Mouse (Mus musculus) embryo, embryonic 10 days (tissue): Measurements from ENCODE around the gene P3h1.
A peak's percentile ranks its signal among the peaks of the same experiment; 100 is the strongest.

Experiments
- DNase-seq: peaks from one replicate; pipeline ENCODE4 v3.0.0-alpha.2; 2015; ENCODE audit warnings: low spot score

P3h1 gene

DNA sequence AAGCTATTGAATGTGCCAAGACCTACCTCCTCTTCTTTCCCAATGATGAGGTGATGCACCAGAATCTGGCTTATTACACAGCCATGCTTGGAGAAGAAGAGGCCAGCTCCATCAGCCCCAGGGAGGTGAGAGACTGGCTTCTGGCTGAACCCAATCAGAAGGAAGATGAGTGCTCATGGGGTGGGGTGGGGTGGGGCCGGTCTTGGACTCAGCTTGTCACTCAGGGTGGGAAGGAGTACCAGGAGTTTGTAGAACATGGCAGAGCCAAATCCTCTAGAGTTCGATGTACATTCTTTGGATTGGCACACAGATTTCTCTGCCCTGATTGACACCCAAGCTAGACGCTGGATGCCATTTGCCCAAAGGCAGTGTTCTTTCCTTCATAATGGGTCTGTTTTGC is 5.9 kb downstream of the P3h1 start:
- DNase-seq = no peak

DNA sequence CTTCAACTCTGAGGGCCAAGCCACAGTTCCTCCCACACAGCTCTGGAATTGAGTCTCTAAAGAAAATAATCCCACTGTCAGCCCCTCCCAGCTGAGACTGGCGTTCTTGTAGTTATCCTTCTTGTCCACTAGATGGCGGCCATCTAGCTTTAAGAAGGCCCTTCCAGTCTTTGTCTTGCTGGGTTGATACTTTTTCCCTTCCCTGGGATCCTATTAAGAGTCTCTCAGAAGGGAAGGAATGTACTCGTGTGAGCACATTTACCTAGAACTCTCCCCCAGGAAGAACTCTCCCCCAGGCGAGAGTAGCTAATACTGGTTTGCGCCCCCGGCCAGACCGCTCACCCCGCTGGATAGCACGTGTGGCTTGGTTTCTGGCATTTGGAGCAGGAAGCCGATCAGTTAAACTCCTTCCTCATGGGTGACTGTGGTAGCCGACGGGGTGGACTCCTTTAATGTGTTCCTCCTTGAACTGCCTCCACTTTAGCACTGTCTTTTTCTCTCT is 6.5 kb downstream of the P3h1 start:
- DNase-seq = peak; percentile 87

DNA sequence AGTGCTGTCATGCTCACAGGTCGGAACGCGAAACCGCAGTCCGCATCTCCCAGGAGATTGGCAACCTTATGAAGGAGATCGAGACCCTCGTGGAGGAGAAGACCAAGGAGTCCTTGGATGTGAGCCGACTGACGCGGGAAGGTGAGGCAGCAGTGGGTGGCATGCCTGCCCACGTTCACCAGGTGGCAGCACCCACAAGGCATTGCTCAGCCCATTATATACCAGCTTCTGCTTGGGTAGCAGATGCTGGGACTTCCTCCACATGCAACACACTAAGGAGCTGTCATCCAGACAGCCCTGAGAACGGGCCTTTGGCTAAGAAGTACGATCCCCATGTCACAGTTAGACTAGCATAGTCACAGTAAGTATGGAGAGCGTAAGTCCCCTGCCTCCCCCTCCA is 8.9 kb downstream of the P3h1 start:
- DNase-seq = no peak

DNA sequence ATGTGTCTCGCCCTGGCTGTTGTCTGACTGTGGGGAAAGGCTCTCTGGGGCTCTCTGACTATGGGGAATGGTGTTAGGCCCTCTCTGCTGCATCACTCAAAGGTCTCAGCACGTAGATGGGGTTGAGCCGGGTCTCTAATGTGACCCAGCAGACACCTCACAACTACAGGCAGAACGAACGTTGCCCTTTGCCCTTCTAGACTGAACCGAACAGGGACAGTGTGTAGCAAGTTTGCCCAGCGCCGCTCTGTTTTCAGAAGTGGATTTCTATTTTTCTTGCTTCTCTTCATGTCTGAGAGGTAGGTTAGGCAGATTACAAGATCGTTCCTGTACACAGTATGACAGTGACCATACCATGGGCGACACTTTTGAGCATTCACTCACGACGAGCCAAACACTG is 9.9 kb downstream of the P3h1 start:
- no peak for DNase-seq

DNA sequence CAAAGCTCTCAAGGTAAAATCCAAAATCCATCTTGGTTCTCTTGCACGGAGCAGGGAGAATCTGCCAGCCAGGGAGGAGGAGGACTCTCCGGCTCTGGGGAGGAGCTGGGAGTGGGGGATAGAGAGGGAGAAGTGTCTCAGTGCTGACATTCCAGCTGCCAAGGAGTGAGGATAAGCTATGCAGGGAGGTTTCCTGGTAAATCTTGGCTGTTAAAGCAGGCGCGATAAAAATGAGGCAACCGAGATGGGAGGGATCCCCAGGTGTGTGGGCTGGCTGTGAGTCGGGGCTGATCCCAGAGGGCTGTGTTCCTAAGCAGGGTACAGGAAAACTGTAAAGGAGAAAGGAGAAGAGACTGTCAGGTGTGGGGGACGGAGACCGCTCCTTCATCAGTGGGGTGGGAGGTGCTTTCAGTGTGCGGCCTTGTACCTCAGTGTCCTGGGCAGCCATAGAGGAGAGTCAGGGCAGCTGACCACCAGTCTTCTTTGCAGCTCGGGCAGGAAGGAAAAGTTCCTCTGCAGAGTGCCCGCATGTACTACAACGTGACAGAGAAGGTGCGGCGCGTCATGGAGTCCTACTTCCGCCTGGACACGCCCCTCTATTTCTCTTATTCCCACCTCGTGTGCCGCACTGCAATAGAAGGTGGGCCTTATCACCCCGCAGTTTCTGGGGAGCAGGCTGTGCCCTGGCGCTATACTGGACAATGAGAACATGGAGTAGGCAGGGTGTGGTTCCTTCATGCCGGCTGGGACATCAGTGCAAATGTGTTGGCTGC is 11.9 kb downstream of the P3h1 start:
- DNase-seq = no peak

DNA sequence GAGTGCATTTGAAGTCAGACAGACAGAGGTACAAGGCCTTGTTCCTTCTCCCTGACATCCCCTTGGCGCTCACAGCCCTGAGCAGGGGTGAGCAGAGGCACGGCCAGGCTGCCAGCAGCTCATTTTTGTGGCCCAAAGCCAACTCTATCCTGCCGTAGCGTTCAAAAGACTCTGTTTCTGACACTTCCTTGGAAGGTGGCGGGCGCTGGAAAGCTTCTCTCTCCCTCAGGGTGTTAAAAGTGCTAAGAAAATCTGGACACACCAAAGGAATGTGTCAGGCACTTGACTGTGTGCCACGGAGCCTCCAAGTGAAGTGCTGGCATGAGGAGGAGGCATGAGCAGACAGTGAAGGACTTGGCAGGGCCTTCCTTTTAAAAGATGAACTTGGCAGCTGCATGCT is 12.8 kb downstream of the P3h1 start:
- no peak for DNase-seq

DNA sequence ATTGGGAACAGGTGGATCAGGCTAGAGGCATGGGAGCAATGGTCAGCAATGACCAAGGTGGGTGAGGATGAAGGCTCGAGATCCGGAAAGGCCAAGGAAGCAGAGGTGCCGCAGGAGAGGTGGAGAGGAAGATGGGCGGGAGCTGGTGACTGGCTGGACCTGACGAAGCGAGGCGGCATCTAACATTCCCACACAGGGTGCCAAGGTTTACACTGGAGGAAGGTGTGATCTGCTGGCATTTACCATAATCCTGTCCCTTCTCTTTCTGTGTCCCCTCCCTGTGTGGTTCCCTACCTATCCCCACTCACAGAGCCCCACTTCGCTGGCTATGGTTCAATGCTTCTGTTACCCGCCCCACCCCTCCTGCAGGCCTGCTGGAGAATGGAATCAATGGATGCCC is 13.2 kb downstream of the P3h1 start:
- DNase-seq = no peak

DNA sequence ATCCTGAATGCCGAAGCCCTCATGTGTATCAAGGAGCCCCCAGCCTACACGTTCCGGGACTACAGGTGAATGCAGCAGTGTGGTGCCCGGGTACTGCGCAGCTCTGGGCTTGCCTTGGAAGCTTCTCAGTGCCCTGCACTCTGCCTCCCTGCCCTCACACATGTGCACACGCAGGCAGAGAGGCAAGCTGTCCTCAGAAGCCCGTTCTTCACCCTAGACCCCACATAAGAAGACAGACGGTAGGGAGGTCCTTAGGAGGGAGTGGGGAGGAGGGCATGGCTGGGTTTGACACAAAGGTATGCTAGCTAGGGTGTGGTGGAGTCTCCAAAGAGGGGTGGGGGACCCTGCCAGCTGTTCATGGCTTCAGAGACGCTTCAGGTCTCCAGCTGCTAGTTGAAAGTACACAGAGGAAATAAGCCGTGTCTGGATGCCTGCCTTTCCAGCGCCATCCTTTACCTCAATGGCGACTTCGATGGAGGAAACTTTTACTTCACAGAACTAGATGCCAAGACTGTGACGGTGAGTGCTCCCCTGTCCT is 14.0 kb downstream of the P3h1 start:
- DNase-seq = no peak

DNA sequence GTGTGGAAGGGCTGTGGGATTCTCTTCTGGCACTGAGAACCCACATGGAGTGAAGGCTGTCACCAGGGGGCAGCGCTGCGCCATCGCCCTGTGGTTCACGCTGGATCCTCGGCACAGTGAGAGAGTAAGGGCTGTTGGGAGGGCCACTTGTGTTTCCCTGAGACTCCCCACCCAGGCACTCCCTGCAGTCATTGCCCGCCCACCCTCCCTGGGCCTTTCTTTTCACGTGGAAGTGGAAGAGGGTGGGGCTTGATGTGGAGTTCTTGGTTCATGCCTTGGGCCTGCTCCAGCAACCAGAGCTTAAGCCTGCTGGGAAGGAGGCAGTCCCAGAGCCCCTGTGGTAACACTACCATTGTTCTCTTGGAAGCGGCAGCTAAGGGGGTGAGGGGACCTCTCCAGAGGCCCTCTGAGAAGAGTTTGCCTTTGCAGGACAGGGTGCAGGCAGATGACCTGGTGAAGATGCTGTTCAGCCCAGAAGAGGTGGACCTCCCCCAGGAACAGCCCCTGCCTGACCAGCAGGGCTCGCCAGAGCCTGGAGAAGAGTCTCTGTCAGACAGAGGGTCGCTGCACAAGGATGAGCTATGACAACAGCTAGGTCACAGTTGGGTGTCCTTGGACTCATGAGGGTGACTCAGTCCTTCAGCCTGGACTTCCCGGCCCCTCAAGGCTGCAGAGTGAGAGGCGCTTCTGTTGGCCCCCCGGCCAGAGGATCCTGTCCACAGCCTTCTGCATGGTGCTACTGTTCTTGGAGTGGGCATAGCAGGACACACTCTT is 14.9 kb downstream of the P3h1 start:
- DNase-seq = peak; percentile 86

DNA sequence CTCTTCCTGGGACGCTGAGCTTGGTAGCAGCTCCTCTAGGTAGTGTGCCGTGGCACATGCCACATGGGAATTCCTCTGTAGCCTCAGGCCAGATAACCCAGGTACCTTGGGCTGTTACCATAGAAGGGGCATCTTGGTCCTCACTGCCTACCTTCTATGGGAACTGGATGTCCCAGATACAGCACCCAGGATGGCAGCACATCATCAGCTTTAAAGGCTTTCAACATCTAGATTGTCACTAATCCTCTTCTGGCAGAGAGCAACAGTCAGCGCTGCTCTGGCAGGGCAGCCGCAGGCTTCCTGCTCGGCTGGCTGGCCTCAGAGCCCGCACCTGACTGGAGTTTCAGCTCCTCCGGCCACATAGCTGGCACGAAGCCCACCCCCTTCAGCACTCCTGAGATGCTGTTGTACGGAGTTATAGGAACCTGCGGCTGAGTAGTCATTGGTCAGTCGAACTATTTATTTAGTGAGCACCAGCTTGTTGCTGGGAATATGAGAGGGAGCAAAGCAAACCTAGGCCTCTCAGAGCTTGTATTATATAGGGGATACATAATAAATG is 15.8 kb downstream of the P3h1 start:
- no peak for DNase-seq

DNA sequence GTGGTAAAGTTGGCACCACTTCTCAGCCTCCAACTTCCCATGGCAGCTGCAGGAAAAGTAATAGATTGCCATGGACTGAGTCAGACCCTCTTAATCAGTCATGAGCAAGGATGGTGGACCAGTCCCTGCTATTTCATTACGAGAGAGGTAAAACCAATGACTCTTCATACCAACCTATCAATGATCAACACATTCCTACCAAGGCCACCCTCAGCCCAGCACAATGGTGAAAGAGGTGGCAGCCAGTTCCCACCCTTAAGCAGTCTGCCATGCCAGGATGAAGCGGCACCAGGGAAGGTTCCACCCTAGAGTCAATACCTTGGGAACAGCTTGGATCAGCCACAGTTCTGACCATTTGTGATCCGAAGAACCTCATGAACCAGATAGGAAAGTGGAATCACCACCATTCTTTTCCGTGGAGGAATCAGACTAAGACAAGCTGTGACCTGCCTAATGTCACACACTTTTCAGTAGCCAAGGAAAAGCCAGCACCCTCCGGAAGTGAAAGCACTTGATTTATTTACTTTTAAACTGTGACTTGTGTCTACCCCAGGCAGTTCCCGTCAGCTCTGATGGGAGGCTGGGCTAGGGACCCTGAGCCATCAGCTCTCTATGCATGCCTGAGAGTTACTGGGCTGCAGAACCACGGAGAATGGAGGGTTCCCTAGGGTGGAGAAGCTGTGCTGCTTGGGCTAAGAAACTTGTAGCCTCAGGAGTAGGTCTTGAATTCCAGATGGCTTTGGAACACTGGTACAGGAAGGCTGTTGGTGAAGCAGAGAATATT is 19.5 kb downstream of the P3h1 start:
- DNase-seq = no peak

DNA sequence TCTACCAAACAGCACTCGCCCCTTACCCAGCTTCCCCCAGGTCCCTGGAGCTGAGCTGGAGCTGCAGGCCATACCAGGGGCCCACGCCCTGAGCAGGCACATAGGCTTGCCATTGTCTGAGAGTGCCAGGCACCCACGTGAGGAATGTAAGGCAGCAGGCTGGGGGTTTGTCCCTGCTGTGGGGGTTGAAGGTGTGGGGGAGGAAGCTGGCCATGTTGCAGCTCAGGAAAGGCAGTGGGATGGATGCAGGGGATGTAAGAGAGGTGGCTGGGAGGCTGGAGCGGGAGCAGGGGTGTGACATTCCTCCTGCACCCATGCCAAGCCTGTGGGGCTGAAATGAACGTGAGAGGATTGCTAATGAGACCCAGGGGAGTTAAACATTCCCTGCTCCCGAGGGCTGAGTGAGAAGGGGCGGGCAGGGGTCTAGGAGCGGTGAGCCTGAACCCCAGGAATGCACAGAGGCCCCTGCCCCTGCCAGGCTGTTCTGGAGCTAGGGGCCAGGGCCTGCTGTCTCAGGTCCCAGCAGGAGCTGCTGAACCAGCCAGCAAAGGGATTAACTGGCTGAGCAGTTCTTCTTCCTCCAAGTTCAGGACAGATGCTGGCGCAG is 21.4 kb downstream of the P3h1 start:
- no peak for DNase-seq

DNA sequence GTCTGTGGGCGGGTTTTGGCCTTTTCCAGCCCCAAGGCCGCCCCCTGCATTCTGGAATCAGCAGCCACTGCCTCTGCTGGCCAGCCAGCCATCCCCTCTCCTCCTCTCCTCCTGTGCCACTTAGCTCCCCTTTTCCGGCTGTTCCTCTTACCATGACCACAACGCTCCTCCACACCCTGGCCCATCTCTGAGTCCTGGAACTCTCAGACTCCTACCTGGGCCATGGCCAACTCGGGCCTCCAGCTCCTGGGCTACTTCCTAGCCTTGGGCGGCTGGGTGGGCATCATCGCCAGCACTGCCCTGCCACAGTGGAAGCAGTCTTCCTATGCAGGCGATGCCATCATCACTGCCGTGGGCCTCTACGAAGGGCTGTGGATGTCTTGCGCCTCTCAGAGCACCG is 22.6 kb downstream of the P3h1 start, which contains the start of gene Cldn19:
Cldn19 (plus strand) TSS at position 64 of the 400 bp plus-strand sequence.
- DNase-seq = no peak

DNA sequence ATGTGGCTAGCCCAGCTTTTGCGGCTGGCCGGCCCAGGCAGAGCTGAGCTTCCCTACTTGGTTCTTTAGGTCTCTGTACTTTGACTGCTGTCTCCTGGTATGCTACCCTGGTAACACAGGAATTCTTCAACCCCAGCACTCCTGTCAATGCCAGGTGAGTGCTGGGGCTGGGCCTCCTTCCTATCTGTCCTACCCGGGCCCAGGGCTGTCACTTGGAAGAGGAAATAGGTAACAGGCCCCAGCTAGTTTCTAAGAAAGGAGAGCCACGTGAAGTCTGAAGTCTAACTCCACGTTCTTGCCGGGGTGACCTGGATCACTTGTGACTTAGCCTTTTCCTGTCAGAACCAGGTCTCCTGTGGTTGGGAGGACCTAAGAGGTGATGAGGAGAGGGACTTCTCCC is 24.4 kb downstream of the P3h1 start:
- no peak for DNase-seq

DNA sequence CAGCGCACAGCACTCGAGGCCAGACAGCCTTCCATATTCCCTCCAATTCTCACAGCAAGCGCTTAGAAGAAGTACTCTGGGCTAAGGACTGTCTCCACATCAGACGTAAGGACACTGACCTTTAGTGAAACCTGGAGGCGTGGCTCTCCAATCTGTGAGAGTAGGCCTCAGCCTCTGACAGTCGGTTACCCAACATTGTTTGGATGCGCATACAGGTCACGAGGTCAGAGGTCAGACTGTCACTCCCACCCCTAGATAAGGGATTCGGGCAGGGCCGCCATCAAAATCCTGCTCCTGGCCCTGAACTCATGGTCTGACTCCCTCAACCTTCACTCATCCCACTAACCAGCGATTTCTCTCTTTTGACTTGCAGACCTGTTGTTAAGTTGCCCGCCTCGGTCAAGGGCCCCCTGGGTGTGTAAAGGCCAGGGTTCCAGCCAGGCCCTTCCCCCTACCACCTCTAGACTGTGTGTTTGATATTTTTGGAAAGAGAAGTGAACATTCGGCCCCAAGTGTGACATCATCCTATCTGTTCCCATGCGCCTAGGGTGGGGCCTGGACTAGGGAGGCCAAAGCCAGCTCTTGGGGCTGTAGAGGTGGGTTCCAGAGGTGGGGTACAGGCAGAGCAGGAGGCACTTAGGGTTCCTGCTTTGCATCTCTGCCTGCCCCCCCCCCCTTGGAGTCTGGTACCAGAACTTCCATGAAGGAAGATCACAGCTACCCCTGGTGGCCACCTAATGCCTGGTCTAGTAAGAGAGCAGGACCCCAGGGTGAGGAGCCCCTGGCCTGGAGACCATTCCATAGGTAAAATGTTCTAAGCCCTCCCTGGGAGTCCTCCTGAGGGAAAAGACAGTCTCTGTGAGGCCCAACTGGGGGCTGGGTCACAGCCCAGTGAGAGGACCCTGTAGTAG is 26.9 kb downstream of the P3h1 start:
- no peak for DNase-seq

DNA sequence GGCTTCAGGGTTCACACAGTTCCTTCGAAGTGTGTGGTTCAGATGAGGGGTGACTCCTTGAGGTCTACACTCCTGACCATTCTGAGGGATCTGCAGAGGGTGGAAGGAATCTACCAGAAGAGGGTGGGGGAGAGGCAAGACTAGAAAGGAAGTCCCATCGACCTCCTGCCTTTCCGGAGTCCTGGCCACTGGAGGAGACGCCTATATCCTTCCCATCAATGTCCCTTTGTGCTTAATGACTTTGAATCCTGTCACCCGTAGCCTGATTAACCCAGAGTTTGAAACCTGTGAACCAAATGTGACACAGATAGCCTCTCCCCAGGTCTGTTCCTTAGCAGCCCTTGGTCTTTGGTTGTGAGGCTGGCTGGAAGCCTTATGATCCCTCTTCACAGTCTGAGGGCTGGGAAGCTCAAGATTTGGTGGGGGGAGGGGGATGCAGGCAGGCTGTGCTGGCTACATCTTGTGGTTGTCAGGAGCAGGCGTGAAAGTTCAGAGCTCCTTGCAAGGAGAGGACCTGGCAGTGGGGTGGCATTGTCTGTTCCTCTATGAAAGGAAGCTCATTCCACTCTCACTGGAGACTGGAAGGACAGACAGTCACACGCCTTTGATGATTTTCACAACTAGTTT is 28.5 kb downstream of the P3h1 start:
- DNase-seq = no peak

DNA sequence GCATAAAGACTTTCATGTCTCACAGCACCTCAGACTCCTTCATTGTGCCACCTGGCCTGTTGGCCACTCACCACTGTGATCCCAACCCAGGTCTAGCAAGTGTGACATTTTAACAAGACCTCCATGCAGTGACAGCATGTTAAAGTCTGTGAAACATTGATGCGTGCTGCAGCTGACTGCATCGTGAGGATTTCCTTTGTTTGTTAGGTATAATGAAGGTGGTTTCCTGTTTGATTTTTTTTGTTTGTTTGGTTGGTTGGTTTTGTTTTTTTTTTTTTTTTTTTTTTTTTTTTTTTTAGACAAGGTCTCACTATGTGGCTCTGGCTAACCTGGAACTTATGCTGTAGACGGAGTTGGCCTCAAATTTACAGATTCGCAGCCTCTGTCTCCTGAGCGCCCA is 29.8 kb downstream of the P3h1 start:
- no peak for DNase-seq

DNA sequence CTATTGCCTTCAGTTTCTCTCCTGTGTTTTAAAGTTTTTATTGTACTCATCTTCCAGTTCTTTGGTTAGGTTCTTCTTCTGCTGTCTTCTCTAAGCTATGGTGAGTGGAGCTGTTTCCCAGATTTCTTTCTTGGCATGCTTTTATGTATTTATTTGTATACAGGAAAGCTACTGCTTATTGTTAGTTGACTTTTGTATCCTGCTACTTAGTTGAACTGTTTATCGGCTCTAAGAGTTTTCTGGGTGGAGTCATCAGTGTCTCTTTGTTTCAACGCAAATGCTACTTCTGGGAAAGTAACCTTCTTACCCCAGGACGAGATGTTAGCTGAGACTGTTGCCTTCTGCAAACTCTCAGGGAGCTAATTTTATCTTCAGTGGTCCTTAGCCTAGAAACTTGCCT is 30.7 kb downstream of the P3h1 start:
- no peak for DNase-seq

DNA sequence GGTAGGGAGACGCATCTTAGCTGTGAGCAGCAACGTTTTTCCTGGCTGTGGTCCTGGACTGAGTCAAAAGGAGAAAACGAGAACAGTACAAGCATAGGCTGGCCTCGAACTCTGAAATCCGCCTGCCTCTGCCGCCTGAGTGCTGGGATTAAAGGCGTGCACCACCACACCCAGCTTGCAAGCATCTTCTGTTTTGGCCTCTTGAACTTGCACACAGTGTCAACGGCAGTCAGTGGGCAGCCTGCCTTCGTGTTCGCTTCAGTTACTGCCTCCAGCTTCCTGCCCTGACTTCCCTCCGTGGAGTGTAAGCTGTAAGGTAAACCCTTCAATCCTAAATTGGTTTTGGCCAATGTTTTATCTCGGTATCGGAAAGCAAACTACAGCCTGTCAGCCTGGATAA is 33.9 kb downstream of the P3h1 start:
- no peak for DNase-seq

DNA sequence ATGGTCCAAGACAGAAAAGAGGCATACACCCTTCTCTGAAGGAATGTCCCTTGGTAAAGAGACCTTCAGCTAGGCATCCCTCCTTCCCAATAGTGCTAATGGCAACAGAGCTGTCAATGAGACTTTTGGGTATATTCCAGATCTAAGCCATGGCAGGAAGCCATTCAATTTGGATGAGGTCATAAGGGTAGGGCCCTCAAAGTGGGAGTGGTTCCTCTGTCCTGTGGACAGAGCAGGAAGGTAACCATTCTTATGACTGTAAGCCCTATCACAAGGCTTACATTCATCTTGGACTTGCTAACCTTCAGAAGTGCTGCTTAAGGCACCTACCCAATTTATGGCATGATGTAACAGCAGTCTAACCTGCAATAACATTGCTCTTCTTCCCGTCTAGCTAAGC is 41.9 kb downstream of the P3h1 start:
- no peak for DNase-seq
